Mouse (Mus musculus): ENCODE measurements around the gene Eif4e3.

The Eif4e3 gene

DNA sequence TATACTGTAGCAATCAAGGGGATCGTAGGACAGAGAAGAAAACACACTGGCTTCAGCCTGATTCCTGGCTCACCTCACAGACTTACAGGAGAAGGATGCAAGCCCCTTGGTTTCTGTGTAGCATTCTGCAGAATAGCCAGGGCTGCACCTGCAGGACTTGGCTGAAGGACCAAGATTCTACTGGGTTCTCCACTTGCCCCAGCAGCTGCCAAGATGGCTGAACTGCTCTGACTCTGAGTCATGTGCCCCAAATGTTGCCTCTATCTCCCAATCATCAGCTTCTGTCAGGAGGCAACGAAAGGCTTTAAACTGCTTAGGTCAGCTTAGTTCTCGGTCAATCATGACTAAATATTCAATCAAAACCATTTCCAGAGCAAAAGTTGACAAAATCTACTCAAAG lies 42.0 kb downstream of the Eif4e3 start:
- DNase-seq (ENCODE audit: low spot score): no peak

DNA sequence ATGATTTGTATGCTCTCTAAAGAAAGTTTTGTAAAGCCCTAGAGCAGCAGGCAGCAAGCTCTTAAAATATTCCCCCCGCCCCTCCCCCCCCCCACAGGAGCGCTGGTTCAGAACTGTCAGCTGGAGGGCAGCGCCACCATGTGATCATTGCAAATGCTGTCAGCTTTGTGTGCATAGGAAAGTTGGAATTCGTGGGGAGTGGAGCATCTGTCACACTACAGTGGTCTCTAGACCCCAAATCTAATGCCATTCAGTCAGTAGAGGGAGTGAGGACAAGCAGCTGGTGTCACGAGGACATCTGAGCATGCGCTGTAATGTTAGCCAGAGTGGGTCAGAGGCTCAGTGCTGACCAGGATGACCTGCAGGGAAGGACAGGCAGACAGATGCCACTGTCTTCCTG lies 42.9 kb downstream of the Eif4e3 start:
- DNase-seq (ENCODE audit: low spot score): peak; percentile 77

DNA sequence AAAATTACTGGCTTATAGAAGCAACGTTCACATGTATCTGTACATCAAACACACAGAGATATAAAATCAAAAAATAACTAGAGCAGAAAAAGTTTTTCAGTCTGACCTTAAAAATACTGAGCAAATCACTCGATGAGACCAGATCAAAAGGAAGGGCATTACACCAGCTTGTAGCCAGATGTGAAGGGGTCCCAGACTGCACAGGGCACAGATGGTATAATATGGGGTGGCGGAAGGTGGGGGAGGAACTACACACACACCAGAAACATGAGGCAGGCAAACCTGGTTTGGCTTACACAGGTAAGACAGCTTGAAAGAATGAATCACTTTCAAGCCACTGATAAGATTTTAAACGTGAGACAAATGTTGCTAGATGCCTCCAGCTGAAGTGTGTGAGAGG lies 45.4 kb downstream of the Eif4e3 start:
- no peak for DNase-seq (ENCODE audit: low spot score)

DNA sequence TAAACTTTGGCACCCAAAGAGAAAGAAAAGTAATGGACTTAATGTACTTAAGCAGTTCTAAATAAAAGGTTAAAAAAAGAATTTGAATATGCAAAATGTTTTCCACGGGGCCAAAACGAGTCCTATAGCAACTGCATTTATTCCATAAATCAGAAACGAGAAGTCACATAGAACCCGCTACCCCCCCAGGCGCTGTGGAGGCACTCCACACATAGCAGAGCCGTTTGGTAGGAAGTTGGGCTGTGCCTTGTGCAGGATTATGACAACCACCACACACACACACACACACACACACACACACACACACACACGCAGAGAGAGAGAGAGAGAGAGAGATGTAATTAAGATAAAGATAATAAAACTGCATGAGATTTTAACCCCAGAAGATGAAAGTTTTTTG lies 46.1 kb downstream of the Eif4e3 start:
- DNase-seq (ENCODE audit: low spot score): no peak

DNA sequence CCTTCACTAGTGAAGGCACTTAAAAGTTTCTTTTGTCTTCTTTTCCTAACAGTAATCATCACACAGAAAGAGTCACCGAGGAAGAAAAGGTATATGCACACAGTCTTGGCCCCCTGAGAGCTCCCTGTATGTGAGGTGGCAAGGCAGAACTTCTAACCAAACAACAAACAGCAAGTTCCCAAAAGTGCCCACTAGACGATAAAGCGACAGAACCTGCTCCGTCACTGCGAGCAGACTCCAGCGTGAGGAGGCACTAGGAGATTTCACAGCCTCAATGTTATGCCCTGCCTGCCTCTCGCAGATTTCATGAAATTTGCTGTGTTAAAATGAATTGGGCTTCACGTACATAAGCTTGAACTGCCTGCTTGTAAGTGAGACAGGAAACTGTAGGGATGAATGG lies 46.6 kb downstream of the Eif4e3 start:
- no peak for DNase-seq (ENCODE audit: low spot score)

DNA sequence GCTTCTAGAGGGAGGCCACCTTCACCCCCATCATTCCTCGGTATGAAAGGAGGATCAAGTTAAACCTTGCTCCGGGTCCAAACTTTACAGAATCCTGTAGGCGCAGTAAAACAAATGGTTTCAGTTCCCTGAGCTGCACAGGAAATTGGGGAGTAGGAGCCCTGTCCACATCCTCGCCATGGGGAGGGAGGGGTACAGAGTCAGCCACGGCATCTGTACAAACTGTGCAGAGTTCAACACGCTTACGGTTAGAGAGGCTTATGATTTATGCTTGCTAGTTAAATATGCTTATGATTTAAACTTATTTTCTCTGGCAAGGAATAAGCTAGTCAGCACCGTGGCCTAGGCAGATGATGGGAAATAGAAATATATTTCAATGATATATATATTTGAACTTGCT lies 47.1 kb downstream of the Eif4e3 start:
- no peak for DNase-seq (ENCODE audit: low spot score)

DNA sequence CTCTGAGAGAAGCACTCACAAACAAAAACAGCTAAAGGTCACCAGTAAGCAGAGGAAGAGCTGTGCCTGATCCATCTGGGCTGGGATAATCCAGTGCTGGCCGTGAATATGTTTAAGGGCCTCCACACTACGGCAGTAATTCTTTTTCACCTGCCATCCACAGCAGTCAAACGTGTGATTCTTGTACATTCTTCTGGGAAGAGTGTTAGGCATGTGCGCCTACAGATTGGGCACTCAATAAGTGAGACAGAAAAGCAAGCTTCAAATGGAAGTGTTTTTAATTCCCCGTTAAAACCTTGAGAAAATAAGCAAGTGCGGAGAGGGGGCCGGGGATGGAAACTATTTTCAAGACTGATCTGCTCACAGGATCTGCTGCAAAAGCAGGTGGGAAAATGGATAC lies 48.7 kb downstream of the Eif4e3 start:
- no peak for DNase-seq (ENCODE audit: low spot score)

DNA sequence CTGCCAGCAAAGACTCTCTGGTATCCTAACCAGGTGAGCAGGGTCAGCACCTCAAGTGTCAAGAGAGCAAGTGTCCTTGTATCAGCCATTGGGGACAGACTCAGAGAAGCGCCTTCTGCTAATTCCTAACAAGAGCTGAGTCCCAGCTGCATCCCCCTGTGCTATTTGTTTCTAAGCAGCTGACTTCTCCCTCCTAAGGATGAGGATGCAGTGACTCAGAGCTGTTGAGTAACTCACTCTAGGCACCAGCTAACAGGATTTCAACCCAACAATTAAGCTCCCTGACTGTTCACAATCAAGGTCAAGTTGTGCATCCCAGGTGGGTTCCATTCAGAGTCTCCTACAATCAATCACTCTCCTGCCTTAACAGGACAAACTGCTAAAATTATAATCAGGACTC lies 49.2 kb downstream of the Eif4e3 start:
- DNase-seq (ENCODE audit: low spot score): no peak

DNA sequence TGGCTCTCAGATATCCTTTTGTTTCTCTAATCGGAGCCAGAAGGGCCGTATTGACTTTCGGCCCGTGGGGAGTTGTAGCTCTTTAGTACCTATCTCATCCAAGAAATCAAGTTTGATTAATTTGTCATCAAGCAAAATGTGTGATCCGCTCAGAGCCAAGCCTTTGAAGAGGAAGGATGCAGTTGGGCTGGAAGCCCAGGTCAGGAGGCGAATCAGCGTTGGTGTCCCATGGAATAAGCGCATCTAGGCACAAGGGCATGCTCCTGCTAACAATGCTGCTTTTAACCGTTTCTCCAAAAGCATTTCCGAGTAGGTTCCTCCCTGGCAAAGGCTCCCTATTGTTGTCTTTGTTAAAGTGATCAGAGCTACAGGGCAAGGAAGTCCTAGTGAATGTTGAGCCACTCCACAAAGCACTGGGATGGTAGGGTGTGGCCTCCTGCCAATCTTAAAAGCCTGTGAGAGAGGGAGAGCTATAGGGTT lies 51.3 kb downstream of the Eif4e3 start:
- peak; percentile 72 for DNase-seq (ENCODE audit: low spot score)

DNA sequence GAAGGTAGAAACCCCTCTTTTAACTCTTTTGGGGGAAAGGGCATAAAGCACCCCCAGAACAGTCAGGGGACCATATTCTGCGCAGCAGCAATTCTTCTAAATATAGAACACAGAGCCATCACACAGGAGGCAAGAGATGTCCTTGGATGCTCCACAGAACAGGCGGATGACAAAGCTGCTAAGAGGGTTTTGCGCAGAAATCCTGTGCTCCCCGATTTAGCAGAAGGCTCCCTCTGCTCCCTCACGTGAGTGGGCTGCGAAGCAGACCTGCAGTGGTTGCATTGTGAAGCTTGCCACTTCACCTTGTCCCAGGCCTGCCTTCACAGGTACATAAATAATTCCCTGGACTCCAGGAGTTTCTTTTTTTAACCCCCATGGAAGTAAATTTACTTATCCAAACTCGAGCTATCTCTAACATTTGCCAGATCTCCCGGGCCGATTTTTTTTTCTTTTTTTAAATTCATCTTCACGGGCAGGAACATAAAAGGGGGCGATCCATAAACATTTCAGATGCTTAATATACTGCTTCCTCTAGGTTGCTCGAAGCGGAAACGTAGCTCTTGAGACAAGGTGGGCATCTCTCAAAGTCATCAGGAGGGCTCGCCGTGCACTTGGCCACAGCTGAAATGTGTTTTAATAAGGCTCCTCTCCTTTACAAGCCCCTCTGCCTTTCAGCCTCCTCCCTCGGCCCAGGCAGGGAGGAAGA lies 51.9 kb downstream of the Eif4e3 start:
- DNase-seq (ENCODE audit: low spot score): no peak

DNA sequence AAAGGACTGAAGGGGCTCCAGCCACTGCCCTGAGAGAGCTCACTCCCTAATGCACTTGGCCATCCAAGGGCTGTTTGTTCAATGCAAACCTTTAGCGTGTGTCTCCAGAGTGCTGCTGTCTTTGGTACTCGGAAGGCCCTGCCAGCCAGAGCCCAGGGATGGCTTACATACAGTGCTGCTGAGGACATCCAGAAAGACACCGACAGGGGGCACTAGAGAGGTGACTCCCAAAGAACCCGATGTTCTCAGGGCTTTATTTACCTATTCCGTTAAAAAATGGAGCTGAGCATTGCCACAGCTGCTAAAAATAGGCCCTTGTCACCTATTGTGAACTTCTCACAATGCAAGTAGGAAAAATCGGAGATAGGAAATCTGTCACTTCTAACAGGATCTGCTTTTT lies 54.7 kb downstream of the Eif4e3 start:
- DNase-seq (ENCODE audit: low spot score): no peak

DNA sequence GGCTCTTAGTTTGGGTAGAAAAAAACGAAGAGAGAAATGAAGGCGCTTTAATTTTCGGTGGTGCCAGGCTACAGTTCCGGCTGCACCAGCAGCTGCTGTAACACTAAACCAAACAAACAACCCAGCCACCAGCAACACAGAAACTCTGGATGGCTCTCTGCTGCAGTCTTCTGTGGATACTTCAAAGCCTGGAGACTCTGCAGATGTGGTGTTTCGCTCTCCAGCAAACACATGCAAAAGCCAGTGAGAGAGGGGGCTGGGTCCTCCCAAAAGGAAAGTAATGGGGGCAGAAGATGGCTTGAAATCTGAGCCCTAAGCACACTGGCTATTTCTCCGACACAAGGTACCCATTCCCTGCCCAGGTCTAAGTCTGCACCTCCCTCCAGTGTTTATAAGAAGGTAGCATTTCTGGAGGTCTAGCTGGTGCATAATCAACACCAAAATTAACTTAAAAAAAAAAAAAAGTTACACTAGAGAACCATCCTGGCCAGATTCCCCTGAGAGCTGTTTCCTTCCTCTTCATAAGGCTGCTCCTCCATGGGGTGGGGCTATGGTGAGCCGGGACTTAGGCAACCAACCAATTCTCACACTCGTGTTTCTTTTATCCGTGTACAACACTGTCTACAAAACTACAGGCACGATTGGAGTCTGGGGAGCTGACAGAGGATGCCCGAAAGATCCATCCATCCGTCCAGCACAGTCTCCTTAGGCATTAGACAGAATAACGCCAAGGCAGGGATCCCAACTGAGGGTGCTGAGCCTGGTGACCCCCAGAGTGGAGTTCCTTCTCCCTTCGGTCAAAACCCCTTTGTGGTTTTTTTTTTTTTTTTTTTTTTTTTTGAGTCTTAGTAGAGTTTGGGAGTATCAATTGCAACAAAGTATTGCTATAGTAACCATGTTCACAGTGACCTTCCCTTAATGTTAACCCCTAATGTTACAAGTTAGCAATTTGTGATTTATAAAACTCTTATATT lies 55.8 kb downstream of the Eif4e3 start:
- peak; percentile 66 for DNase-seq (ENCODE audit: low spot score)

DNA sequence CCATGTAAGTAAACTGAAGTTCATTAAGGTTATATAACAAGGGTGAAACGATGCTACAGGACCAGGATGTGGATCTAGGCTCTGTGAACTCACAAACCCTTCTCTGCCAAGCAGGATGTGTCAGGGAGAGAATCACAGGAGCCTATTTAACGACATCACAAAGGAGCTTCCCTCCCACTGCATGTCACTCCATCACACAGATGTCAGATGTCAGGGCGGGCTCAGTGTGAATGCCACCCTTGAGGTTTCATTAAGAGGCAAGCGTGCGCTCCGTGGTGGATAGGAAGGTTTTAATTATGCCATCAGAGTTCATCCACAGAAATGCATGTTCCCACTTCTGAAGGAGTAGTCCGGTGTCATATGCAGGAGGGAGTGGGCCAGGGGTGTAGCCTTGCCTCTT lies 60.5 kb downstream of the Eif4e3 start:
- DNase-seq (ENCODE audit: low spot score): no peak

DNA sequence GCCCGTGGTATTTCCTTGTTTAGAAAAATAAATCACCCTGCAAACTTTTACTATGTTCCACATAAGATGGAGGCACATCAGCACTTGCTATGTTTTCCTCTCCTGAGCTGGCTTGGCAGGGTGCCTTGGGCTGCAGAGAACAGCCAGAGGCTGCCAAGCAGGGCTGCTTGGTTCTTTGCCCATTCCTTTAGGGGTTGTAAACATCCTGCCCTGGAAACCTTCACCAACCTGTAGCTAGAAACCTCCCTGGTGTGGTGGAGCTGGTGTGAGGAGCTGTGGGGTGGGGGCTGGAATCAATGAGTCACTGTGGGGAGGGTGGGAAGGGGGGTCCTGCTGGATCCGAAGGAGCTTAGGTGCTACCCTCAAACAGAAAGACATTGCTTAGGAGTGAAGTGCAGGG lies 61.8 kb downstream of the Eif4e3 start:
- DNase-seq (ENCODE audit: low spot score): no peak

DNA sequence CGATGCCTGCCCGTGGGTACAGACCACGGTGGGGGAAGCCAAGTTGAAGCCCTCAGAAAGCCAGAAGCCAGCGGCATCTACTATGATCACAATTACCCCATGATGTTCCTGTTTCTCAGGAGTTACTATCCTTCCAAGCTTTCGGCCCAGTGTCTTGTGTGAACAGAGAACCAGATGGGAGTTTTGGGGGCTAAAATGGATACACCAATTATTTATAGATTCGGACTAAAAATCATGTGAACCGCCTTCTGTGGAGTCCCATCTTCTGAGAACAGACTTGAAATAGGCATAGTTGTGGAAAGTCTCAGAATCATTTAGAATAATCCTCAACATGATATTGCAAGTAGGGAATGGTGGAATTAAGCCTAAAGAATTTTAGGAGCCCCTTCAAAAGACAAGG lies 64.1 kb downstream of the Eif4e3 start:
- DNase-seq (ENCODE audit: low spot score): no peak

DNA sequence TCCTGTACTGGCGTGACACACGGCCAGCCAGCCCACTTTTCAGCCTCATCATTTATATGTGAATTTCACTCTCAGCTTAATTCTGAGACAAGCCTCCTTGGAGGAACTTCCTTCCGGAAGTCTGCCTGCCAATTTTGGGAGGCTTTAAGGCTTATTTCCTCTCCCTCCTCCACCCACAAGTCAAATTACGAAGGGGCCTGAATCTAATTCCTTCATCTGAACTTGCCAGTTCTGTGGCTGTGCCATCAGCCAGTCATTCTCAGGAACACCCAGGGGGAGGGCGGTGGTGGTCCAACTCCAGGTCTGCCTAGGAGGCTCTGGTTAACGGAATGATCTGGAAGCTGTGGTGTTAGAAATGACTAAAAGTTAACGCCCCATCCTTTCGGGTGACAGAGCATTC lies 65.7 kb downstream of the Eif4e3 start:
- no peak for DNase-seq (ENCODE audit: low spot score)

DNA sequence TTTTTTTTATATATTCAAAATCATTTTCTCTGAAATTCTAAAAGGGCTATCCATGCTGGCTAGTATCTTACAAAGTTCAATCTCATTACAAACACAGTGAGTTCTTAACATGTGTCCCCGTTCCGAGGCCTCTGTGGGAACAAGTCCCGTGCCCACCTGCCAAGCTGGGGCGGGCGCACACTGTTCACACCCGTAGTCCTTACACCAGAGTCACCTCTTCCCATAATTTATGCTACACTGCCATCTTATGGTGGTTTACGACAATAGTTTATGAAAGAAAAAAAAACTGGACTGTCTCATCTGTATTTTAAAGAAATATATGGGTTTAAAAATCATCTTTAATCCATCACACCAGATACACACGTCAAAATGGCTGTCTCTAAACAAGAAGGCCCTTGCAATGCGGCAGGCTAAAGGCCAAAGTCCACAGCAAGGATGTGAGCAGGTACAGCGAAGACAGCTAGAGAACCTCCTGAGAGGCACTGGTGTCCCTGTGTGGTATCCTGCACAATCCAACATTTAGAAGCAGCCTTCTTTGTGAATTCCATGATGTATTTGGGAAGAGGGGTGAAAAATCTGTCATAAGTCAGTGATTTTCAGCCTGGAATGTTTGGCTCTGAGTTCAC lies 66.3 kb downstream of the Eif4e3 start:
- DNase-seq (ENCODE audit: low spot score): peak; percentile 83

DNA sequence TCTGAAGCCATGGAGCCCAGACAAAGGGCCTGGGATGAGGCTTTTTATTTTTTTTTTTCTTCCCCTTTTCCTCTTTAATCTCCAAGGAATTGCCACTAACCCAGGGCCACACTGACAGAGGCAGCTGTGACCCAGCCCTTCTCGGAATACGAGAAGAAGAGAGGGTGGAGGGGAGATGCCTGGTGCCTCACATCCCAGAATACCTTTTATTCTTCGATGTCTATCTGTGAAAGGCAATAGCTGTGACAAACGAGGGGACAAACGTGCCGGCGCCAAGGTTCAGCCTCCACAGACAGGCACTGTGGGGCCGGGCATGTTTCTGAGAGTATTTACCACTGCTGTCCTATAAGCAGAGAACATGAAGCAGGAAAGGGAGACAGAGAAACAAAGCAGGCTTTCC lies 66.9 kb downstream of the Eif4e3 start:
- DNase-seq (ENCODE audit: low spot score): no peak

DNA sequence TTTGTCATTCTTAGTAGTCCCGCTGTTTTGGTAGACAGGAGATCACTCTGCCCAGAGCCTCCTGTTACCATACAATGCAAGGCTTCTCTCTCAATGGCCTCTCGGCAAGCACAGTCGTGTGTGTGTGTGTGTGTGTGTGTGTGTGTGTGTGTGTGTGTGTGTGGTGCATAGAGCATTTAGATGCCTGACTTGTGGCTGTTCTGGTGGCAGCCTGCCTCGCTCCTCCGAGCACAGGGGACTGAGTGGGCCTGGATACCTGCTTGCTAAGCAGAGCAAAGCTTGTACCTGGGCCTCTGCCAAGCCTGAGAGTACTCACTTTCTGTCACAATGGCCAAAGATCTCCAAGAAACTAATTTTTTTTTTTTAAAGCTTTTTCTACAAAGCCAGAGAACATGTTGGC lies 67.3 kb downstream of the Eif4e3 start:
- no peak for DNase-seq (ENCODE audit: low spot score)

DNA sequence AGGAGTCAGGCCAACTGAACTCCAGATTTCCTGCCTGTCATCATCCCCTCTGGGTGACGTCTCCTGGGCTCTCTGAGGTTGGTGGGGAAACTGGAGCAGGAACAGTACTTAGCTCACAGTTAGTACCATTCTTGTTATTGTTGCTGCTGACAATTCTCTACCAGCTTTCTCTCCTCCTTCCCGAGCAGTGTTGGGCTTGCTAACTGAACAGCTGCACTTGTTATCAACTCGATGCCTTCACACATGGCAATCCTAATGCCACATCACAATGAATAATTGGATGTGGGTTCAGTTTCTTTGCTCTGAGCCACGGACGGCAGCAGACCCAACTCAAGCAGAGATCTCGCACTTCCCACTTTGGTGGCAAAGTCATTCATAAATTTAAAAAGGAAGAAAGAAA lies 89.5 kb downstream of the Eif4e3 start:
- DNase-seq (ENCODE audit: low spot score): no peak

DNA sequence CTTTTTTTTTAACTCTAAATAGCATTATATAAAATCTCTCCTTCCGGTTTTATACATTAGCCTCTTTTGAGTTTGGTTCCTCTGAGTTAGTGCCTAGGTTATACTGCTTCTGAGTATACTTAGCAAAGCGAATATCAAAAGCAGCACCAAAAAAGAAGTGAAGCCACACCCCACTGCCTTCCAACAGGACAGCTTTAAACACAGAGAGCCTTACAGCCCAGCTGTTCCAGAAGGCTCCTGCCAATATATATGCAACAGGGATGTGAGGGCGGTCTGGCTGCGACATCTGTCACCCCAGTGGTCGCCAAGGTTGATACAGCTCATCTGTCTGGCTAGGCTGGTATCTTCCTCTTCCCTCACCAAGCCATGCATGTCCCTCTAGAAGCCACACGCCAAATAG lies 90.9 kb downstream of the Eif4e3 start:
- DNase-seq (ENCODE audit: low spot score): no peak
